Mouse (Mus musculus) testis, adult 2 months (tissue): ENCODE results near the gene Olfr1128. TPM values are rescaled to one million over a fixed set of nuclear protein-coding genes. Genes with fewer than 3 reads are reported as not detected.
"Not testable (repeated sequence)": the region's sequence is repeated elsewhere in the genome, so short reads cannot be mapped to it uniquely, and the experiment has no call there.

Experiments used
- H3K27ac ChIP-seq: fragments of 200-500 bp; 2 replicates; pipeline ENCODE4 v1.5.1; 2012; ENCODE audit warnings: low read depth, low read length; ENCODE audit not compliant: control insufficient read depth, insufficient read depth
- H3K27me3 ChIP-seq: fragments of 200-500 bp; 2 replicates; pipeline ENCODE4 v1.6.1; 2012; ENCODE audit warnings: mild to moderate bottlenecking, low read length, moderate library complexity; ENCODE audit not compliant: control insufficient read depth, insufficient read depth
- H3K36me3 ChIP-seq: fragments of 200-500 bp; 2 replicates; pipeline ENCODE4 v1.6.1; 2012; ENCODE audit warnings: mild to moderate bottlenecking, low read length; ENCODE audit not compliant: control insufficient read depth, insufficient read depth
- H3K4me1 ChIP-seq: fragments of 200-500 bp; 2 replicates; pipeline ENCODE4 v1.6.1; 2012; ENCODE audit warnings: low read length; ENCODE audit not compliant: control insufficient read depth, insufficient read depth
- H3K4me3 ChIP-seq: fragments of 200-500 bp; 2 replicates; pipeline ENCODE4 v1.5.1; 2012; ENCODE audit warnings: low read depth, mild to moderate bottlenecking, low read length, moderate library complexity, mixed read lengths; ENCODE audit not compliant: control insufficient read depth
- CTCF ChIP-seq: fragments of 200-500 bp; IDR thresholded peaks from 2 replicates; pipeline ENCODE4 v1.5.1; 2012; ENCODE audit warnings: low read depth, mild to moderate bottlenecking, inconsistent platforms, low read length, moderate library complexity; ENCODE audit not compliant: control insufficient read depth, insufficient read depth, insufficient replicate concordance
- POLR2A ChIP-seq: fragments of 200-500 bp; IDR thresholded peaks from 2 replicates; pipeline ENCODE4 v1.6.1; 2012; ENCODE audit warnings: low read depth, mild to moderate bottlenecking, inconsistent platforms, low read length, moderate library complexity; ENCODE audit not compliant: control insufficient read depth
- polyA plus RNA-seq: library from polyadenylated mRNA; depleted of rRNA; stranded (reverse); fragments of >200 nt; gene quantifications from 2 replicates; pipeline ENCODE4 v1.2.3, GENCODE M21; 2012; rRNA removed

Olfr1128 gene
- not detected in 2 replicates for polyA plus RNA-seq

GRCm38 (mm10) chr2:87545442-87545841 is at the start of gene Olfr1128:
Gene Olfr1128, minus strand, starts transcription at chr2:87545542.
- H3K27ac ChIP-seq = no peak within 1 kb of the TSS
- no peak within 1 kb of the TSS for H3K4me3 ChIP-seq
- H3K36me3 ChIP-seq = no peaks in the 10 kb centered on the region
- no peaks in the 10 kb centered on the region for H3K27me3 ChIP-seq
- no peaks in the 10 kb centered on the region for H3K4me1 ChIP-seq
- TF ChIP-seq CTCF (no peak), POLR2A (no peak)

- H3K36me3 ChIP-seq, H3K4me3 ChIP-seq, H3K27ac ChIP-seq, H3K27me3 ChIP-seq, H3K4me1 ChIP-seq: not testable (repeated sequence)
Measured at GRCm38 (mm10) chr2:87573602-87574001, 28.3 kb upstream of the Olfr1128 start, which contains the start of gene Olfr1129. Gene Olfr1129, plus strand, starts transcription at chr2:87573902.

GRCm38 (mm10) chr2:87534826-87535225 is 10.5 kb downstream of the Olfr1128 start:
- H3K4me1 ChIP-seq = no peaks in the 10 kb centered on the region
- no peak overlapping the region for H3K4me3 ChIP-seq
- H3K36me3 ChIP-seq = no peaks in the 10 kb centered on the region
- H3K27me3 ChIP-seq = no peaks in the 10 kb centered on the region
- no peak for TF ChIP-seq POLR2A
- TF ChIP-seq CTCF = no peak
- no peak overlapping the region for H3K27ac ChIP-seq

- Histone ChIP-seq H3K4me3 (no peak within 1 kb of the TSS), H3K27me3 (no peaks in the 10 kb centered on the region), H3K36me3 (no peaks in the 10 kb centered on the region), H3K27ac (no peak within 1 kb of the TSS), H3K4me1 (no peaks in the 10 kb centered on the region)
- TF ChIP-seq POLR2A (no peak), CTCF (no peak)
Measured at GRCm38 (mm10) chr2:87531496-87531895, 13.8 kb downstream of the Olfr1128 start, which contains the start of gene Olfr153. Gene Olfr153, plus strand, starts transcription at chr2:87531796.

- H3K4me3 ChIP-seq = peak overlapping the region; percentile 76
- H3K36me3 ChIP-seq, H3K27me3 ChIP-seq, H3K4me1 ChIP-seq: not testable (repeated sequence)
- H3K27ac ChIP-seq = peak overlapping the region; percentile 25; the same call in 1 of the 2 replicates
Measured at GRCm38 (mm10) chr2:87525899-87526616, 19.3 kb downstream of the Olfr1128 start.

- Histone ChIP-seq H3K4me1 (no peaks in the 10 kb centered on the region), H3K4me3 (no peak overlapping the region), H3K27ac (no peak overlapping the region), H3K27me3 (no peaks in the 10 kb centered on the region), H3K36me3 (no peaks in the 10 kb centered on the region)
- TF ChIP-seq POLR2A (no peak), CTCF (no peak)
Measured at GRCm38 (mm10) chr2:87520651-87521050, 24.7 kb downstream of the Olfr1128 start.

- Histone ChIP-seq H3K4me3 (no peak overlapping the region), H3K4me1 (no peaks in the 10 kb centered on the region), H3K36me3 (no peaks in the 10 kb centered on the region), H3K27me3 (no peaks in the 10 kb centered on the region), H3K27ac (no peak overlapping the region)
- no peak for TF ChIP-seq POLR2A
- no peak for TF ChIP-seq CTCF
Measured at GRCm38 (mm10) chr2:87516581-87516980, 28.8 kb downstream of the Olfr1128 start.
